Mouse (Mus musculus) C2C12 (cell line): ENCODE measurements at regions not wholly inside any gene's neighbourhood (a gene's known extent, or its start where the extent isn't known, plus 50 kb on each side); places are given as distances from the start of the nearest gene placed in this dataset.

Experiments
- CTCF ChIP-seq: IDR thresholded peaks from one replicate; pipeline ENCODE4 v1.5.1; 2011; ENCODE audit not compliant: control insufficient read depth, insufficient read depth, insufficient read length
- MAX ChIP-seq: IDR thresholded peaks from one replicate; pipeline ENCODE4 v1.6.1; 2011; ENCODE audit warnings: mild to moderate bottlenecking, control low read depth
- MYOD1 ChIP-seq: IDR thresholded peaks from one replicate; pipeline ENCODE4 v1.6.1; 2011; ENCODE audit warnings: low read depth; ENCODE audit not compliant: control insufficient read depth, insufficient read length

DNA sequence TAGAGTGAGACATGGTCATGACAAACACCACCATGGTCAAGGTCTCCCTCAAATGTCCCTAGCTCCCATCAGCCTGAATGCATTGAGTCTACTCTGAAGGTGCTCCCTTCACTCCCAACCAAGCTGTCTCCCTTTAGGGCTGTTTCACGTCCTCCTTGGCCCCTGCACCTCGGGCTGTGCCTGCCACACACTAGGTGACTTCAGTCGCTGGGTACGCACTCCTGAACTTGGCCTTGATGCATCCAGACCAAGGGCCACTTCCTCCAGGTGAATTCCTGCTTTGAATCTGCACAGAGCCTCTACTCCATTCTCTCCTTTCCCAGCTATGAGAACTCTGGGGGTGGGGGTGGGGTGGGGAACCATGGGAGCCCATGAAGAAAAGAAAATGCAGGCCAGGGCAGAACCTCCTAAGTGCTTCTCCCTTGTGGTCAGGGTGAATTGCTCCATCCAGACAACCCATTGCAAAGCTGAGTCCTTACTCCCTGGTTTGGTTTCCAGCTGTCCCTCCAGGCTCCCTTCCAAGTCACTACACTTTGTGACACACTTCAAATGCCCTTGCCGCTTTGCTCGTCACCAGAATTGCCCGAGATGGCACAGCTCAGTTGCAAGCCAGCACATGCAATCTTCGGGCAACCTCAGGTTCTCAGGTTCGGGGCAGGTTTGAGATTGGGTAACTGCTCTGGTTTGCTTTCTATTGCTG lies 65.3 kb upstream of the 1700021F07Rik start:
- TF ChIP-seq MAX = no peak
- no peak for TF ChIP-seq CTCF
- no peak for TF ChIP-seq MYOD1
